Mouse (Mus musculus) liver, postnatal 0 days (tissue): ENCODE measurements around the gene Mcur1. TPM values are rescaled to one million over a fixed set of nuclear protein-coding genes. Genes with fewer than 3 reads are reported as not detected.

Experiments
- ATAC-seq: fragments of 200-750 bp; cut with Nextera tagmentation; 2 replicates; pipeline ENCODE4 v1.8.0; 2017; ENCODE audit warnings: mild to moderate bottlenecking, moderate library complexity
- DNase-seq: peaks from one replicate; pipeline ENCODE4 v3.0.0-alpha.2; 2016
- H3K27ac ChIP-seq: fragments of 300-500 bp; sonication (generic); 2 replicates; pipeline ENCODE4 v1.5.1; 2014; ENCODE audit warnings: antibody characterized with exemption, moderate library complexity, mild to moderate bottlenecking, low read depth
- H3K27me3 ChIP-seq: fragments of 300-500 bp; sonication (generic); 2 replicates; pipeline ENCODE4 v1.6.1; 2014; ENCODE audit warnings: low read length, control low read depth, mixed read lengths; ENCODE audit not compliant: insufficient read depth
- H3K36me3 ChIP-seq: fragments of 300-500 bp; sonication (generic); replicated peaks from 2 replicates; pipeline ENCODE4 v1.6.1; 2014; ENCODE audit warnings: mild to moderate bottlenecking, control low read depth, low read length, moderate library complexity, mixed read lengths; ENCODE audit not compliant: insufficient read depth
- H3K4me1 ChIP-seq: fragments of 300-500 bp; sonication (generic); 2 replicates; pipeline ENCODE4 v1.6.1; 2014; ENCODE audit warnings: antibody characterized with exemption, mild to moderate bottlenecking, control low read depth; ENCODE audit not compliant: insufficient read depth
- H3K4me2 ChIP-seq: fragments of 300-500 bp; sonication (generic); 2 replicates; pipeline ENCODE4 v1.6.1; 2014; ENCODE audit warnings: low read depth, mild to moderate bottlenecking, low read length, moderate library complexity, mixed read lengths
- H3K4me3 ChIP-seq: fragments of 300-500 bp; sonication (generic); 2 replicates; pipeline ENCODE4 v1.5.1; 2014; ENCODE audit warnings: low read depth, low read length
- H3K9ac ChIP-seq: fragments of 300-500 bp; sonication (generic); replicated peaks from 2 replicates; pipeline ENCODE4 v1.6.1; 2014; ENCODE audit warnings: mild to moderate bottlenecking, moderate library complexity
- H3K9me3 ChIP-seq: fragments of 300-500 bp; sonication (generic); 2 replicates; pipeline ENCODE4 v1.6.1; 2016; ENCODE audit warnings: mild to moderate bottlenecking, control low read depth, low read length, mixed read lengths
- CTCF ChIP-seq: sonication (generic); IDR thresholded peaks from 2 replicates; pipeline ENCODE4 v1.5.1; 2016; ENCODE audit warnings: antibody characterized with exemption, low read depth
- EP300 ChIP-seq: IDR thresholded peaks from 2 replicates; pipeline ENCODE4 v1.6.1; 2016; ENCODE audit warnings: antibody characterized with exemption, low read depth, mild to moderate bottlenecking
- WGBS: fragments of 180-500 bp; shearing (Covaris S2); extraction: QIAGEN DNeasy Blood & Tissue Kit; methylation state at CpG from one replicate; pipeline ENCODE4 v1.1.7; 2014; ENCODE audit not compliant: insufficient replicate concordance; 5-methylcytosine and 5-hydroxymethylcytosine counted together
- polyA plus RNA-seq: library from polyadenylated mRNA; unstranded; fragments of >200 nt; fragmentation: Nextera tagmentation; extraction: Ambion mirVana; gene quantifications from 2 replicates; pipeline ENCODE4 v1.2.1, GENCODE M21; 2015

Mcur1 gene
- polyA plus RNA-seq, 1 experiment from 2014 or later = 8.8 TPM

DNA sequence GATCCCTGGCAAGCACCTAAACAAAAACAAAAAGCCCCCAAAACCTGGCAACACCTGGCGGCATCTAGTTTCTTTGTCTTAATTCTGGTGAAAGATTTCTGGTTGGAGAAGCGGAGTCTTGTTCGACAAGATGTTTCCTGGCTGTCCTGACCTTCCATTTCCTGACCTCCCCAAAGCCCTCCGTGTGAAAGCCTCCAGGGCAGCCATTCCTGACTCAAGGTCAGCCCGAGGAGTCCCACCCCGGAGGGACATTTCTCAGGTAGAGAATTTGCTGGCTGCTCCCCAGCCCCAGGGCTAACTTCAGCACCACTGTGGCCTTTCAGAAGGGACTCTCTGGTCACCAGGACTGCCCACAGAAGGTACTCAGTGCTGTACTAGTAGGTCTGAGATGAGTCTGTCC lies 22.1 kb downstream of the Mcur1 start:
- H3K9me3 ChIP-seq = no peaks in the 10 kb centered on the region
- no peak overlapping the region for H3K9ac ChIP-seq
- ATAC-seq (no peak), DNase-seq (no peak)
- no peak overlapping the region for H3K4me3 ChIP-seq
- no peak overlapping the region for H3K27ac ChIP-seq
- H3K4me2 ChIP-seq = no peak overlapping the region
- TF ChIP-seq EP300 (no peak), CTCF (no peak)
- 60% methylated on average over 6 of the region's 6 CpGs for WGBS
- H3K4me1 ChIP-seq = peaks cover 10% of the 10 kb centered on the region; the same call in 1 of the 2 replicates
- 0 out of 2 replicates have a peak, but pooled peaks cover 2% of the 10 kb centered on the region for H3K36me3 ChIP-seq
- no peaks in the 10 kb centered on the region for H3K27me3 ChIP-seq

DNA sequence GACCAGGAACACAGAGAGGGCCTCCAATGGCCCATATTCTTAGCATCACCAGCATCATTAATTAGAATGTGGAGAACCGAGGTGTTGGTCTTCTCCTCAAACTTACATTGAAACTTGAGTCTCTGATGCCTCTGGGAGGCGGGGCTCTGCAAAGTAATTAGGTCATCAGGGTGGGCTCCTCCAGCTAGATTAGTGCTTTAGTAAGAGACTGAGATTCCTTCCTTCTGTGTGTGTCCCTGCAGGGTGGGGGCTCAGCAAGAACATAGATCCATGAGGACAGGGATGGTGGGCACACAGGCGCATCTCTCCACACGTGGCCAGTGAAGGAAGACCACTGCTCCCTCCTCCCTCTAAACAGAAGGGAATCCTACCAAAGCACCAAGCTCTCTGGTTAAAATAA lies 26.0 kb downstream of the Mcur1 start:
- no peak overlapping the region for H3K4me2 ChIP-seq
- H3K36me3 ChIP-seq = no peaks in the 10 kb centered on the region
- no peaks in the 10 kb centered on the region for H3K27me3 ChIP-seq
- ATAC-seq = no peak
- H3K27ac ChIP-seq = no peak overlapping the region
- no peak for DNase-seq
- no peak overlapping the region for H3K4me3 ChIP-seq
- no peak overlapping the region for H3K9ac ChIP-seq
- TF ChIP-seq CTCF = no peak
- TF ChIP-seq EP300 = no peak
- H3K4me1 ChIP-seq = peaks cover 29% of the 10 kb centered on the region
- WGBS = 83% methylated on average over 4 of the region's 4 CpGs
- H3K9me3 ChIP-seq = no peaks in the 10 kb centered on the region

DNA sequence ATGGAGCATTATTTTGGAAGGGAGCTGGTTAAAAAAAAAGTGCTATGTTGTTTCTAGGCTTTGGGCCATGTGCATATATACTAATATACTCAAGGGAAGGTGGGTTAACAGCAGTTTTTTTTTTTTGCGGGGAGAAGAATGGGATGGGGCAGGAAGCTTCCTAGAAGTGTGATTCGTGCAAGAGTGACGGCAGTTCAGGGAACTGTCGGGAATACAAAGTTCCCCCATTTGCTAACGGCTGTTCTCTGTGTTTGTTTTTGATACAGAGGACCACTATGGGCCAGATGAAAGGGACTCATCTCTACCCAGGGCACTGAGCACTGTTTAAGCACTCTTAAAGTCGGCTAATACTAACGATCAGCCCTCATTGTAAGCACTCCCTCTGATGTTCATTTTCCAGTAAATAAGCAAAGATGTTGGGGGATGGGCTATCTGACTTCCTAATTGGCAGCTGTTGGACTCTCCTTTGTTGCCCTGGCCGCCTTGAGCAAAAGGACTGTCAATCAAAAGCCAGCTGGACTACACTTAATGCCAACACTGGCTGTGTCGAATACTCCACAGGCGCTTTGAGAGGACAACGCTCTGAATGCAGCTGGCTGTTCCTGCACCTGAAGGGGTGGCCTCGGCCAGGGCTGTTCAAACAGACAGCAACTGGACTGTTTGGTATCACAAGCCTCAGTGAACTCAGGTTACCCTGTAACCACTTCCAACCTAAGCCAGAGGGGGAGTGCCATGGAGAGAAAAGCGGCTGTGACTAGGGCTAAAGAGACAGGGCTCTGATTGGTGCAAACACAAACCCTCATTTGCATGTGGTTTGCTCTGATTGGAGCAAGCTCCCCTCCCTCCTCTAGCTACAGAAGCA lies 28.9 kb downstream of the Mcur1 start:
- ATAC-seq (peak; percentile 98), DNase-seq (peak; percentile 73)
- whole genome bisulfite sequencing = 6% methylated on average over 13 of the region's 13 CpGs

GRCm38 (mm10) chr13:43530129-43530831 lies 29.7 kb downstream of the Mcur1 start:
- H3K9ac ChIP-seq = no peak overlapping the region
- peaks cover 34% of the 10 kb centered on the region for H3K4me1 ChIP-seq
- no peak overlapping the region for H3K4me3 ChIP-seq
- DNase-seq = no peak
- H3K4me2 ChIP-seq = peak overlapping the region; percentile 52
- H3K9me3 ChIP-seq = no peaks in the 10 kb centered on the region
- TF ChIP-seq EP300 (peak; percentile 21; the same call in 1 of the 2 replicates), CTCF (no peak)
- WGBS = 36% methylated on average over 14 of the region's 14 CpGs
- H3K36me3 ChIP-seq = no peaks in the 10 kb centered on the region
- ATAC-seq = no peak
- no peaks in the 10 kb centered on the region for H3K27me3 ChIP-seq
- peak overlapping the region; percentile 82 for H3K27ac ChIP-seq

More for the DNA sequence above, 28.9 kb downstream of the Mcur1 start:
- peak overlapping the region; percentile 82 for H3K27ac ChIP-seq
- H3K4me3 ChIP-seq = no peak overlapping the region
- no peaks in the 10 kb centered on the region for H3K27me3 ChIP-seq
- TF ChIP-seq EP300 (no peak), CTCF (peak; percentile 46)
- H3K9ac ChIP-seq = peak overlapping the region; percentile 34; the same call in 1 of the 2 replicates
- H3K4me1 ChIP-seq = peaks cover 27% of the 10 kb centered on the region
- H3K9me3 ChIP-seq = no peaks in the 10 kb centered on the region
- H3K36me3 ChIP-seq = no peaks in the 10 kb centered on the region
- peak overlapping the region; percentile 52 for H3K4me2 ChIP-seq

DNA sequence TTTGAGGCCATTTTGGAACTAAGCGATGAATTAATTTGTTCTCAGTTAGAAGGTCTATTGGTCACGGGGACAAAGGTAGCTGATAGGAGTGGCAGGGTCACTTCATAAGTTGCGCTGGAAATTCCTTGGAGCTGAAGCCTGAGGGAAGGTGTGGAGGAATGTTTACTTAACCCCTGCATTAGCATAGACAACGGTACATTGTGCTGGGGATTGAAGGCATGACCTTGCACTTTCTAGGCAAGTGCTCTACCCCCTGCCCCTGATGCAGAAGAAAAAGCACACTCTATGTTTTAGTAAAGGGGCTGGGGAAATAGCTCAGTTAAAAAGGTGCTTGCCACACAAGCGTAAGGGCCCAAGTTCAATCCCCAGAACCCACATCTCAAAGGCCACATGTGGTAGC lies 33.7 kb downstream of the Mcur1 start:
- no peak for ATAC-seq
- 75% methylated on average over 5 of the region's 5 CpGs for whole genome bisulfite sequencing
- H3K4me1 ChIP-seq = peaks cover 39% of the 10 kb centered on the region
- peaks cover 3% of the 10 kb centered on the region; the same call in 1 of the 2 replicates for H3K9me3 ChIP-seq
- H3K27me3 ChIP-seq = no peaks in the 10 kb centered on the region
- DNase-seq = no peak
- 0 out of 2 replicates have a peak overlapping the region, but pooled peaks have one; percentile 80 for H3K27ac ChIP-seq
- no peaks in the 10 kb centered on the region for H3K36me3 ChIP-seq
- TF ChIP-seq EP300 (no peak), CTCF (no peak)
- no peak overlapping the region for H3K4me3 ChIP-seq
- H3K4me2 ChIP-seq = no peak overlapping the region
- H3K9ac ChIP-seq = no peak overlapping the region
